Mouse (Mus musculus): ENCODE measurements at regions not wholly inside any gene's neighbourhood (a gene's known extent, or its start where the extent isn't known, plus 50 kb on each side); places are given as distances from the start of the nearest gene placed in this dataset.

DNA sequence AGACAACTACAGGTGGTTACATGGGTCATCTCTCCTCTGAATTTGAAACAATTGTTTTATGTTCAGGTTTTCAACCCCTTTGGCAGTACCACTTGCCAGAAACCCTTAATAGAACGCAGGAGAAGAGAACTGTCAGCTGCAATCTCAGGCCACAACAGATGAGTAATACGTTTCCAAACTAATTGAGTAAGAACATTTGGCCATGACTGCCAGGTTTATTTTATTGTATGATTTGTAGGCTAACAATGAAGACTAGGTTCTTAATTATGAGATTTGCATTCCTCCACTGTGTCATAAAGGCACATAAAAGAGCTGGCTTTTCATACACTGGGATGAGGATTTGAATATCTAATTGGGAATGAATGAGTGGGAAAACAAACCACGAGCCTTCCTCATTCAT lies 240.2 kb upstream of the Steap4 start:
- TF ChIP-seq GABPA (IDR thresholded peaks at IDR 0.05; ENCODE audit: low read depth, low read length) (no peak), JUND (IDR thresholded peaks at IDR 0.05; ENCODE audit: low read depth, low read length) (no peak), SIN3A (IDR thresholded peaks at IDR 0.05; ENCODE audit: low read length) (no peak), CTCF (IDR thresholded peaks at IDR 0.05 in 2 of 3, conservative IDR thresholded peaks at IDR 0.05 in 1 of 3; ENCODE audit: control insufficient read depth in 1 of 3, insufficient read depth in 1 of 3, low read depth in 2 of 3, low read length in 3 of 3, poor library complexity in 1 of 3, severe bottlenecking in 1 of 3) (no peak), TBP (IDR thresholded peaks at IDR 0.05; ENCODE audit: low read depth, low read length) (no peak)

Measured in MEL (cell line).